Mouse (Mus musculus) E14TG2a.4 (cell line): ENCODE data around the gene Arhgef3.
A peak's percentile ranks its signal among the peaks of the same experiment; 100 is the strongest.

Experiments
- H3K27me3 ChIP-seq: 2 replicates; pipeline ENCODE4 v1.6.1; 2014; ENCODE audit warnings: low read length, control low read depth; ENCODE audit not compliant: insufficient read depth
- H3K36me3 ChIP-seq: 2 replicates; pipeline ENCODE4 v1.6.1; 2014; ENCODE audit warnings: low read length, control low read depth; ENCODE audit not compliant: insufficient read depth
- H3K4me1 ChIP-seq: replicated peaks from 2 replicates; pipeline ENCODE4 v1.6.1; 2014; ENCODE audit warnings: low read depth, low read length, control low read depth
- H3K4me3 ChIP-seq: replicated peaks from 2 replicates; pipeline ENCODE4 v1.5.1; 2014; ENCODE audit warnings: mild to moderate bottlenecking, low read length
- H3K9me3 ChIP-seq: 2 replicates; pipeline ENCODE4 v1.6.1; 2014; ENCODE audit warnings: low read length, control low read depth
- CTCF ChIP-seq: conservative IDR thresholded peaks from 2 replicates; pipeline ENCODE4 v1.5.1; 2014; ENCODE audit warnings: low read length
- NANOG ChIP-seq: IDR thresholded peaks from 2 replicates; pipeline ENCODE4 v1.6.1; 2014; ENCODE audit warnings: borderline replicate concordance, low read length, mixed read lengths
- POU5F1 ChIP-seq: IDR thresholded peaks from 2 replicates; pipeline ENCODE4 v1.6.1; 2014; ENCODE audit warnings: low read length, borderline replicate concordance

Gene Arhgef3

GRCm38 (mm10) chr14:27364668-27365257 is 250.1 kb downstream of the Arhgef3 start:
- Histone ChIP-seq H3K9me3 (no peaks in the 10 kb centered on the region), H3K4me1 (peaks cover 91% of the 10 kb centered on the region), H3K27me3 (no peaks in the 10 kb centered on the region), H3K4me3 (no peak overlapping the region), H3K36me3 (no peaks in the 10 kb centered on the region; the same call in 1 of the 2 replicates)
- TF ChIP-seq CTCF (no peak), POU5F1 (no peak), NANOG (no peak)

- Histone ChIP-seq H3K9me3 (no peaks in the 10 kb centered on the region), H3K27me3 (no peaks in the 10 kb centered on the region), H3K36me3 (no peaks in the 10 kb centered on the region; the same call in 1 of the 2 replicates), H3K4me1 (peaks cover 91% of the 10 kb centered on the region), H3K4me3 (no peak overlapping the region)
- TF ChIP-seq CTCF, result no peak
- TF ChIP-seq POU5F1, result no peak
- TF ChIP-seq NANOG, result no peak
Measured at GRCm38 (mm10) chr14:27367117-27367711, 252.5 kb downstream of the Arhgef3 start.

GRCm38 (mm10) chr14:27368619-27369018 is 253.9 kb downstream of the Arhgef3 start:
- peaks cover 94% of the 10 kb centered on the region for H3K4me1 ChIP-seq
- H3K9me3 ChIP-seq, result no peaks in the 10 kb centered on the region
- TF ChIP-seq NANOG, result peak; percentile 44; the same call in 1 of the 2 replicates
- TF ChIP-seq CTCF, result no peak
- TF ChIP-seq POU5F1, result no peak
- H3K27me3 ChIP-seq, result no peaks in the 10 kb centered on the region
- H3K36me3 ChIP-seq, result no peaks in the 10 kb centered on the region
- H3K4me3 ChIP-seq, result 0 out of 2 replicates have a peak overlapping the region, but pooled peaks have one; percentile 35

- H3K4me1 ChIP-seq, result peaks cover 96% of the 10 kb centered on the region
- H3K9me3 ChIP-seq, result no peaks in the 10 kb centered on the region
- H3K36me3 ChIP-seq, result no peaks in the 10 kb centered on the region
- H3K4me3 ChIP-seq, result no peak overlapping the region
- TF ChIP-seq NANOG (no peak), CTCF (no peak), POU5F1 (no peak)
- no peaks in the 10 kb centered on the region for H3K27me3 ChIP-seq
Measured at GRCm38 (mm10) chr14:27369503-27369902, 254.8 kb downstream of the Arhgef3 start.

- Histone ChIP-seq H3K4me1 (peaks cover 90% of the 10 kb centered on the region), H3K27me3 (no peaks in the 10 kb centered on the region), H3K36me3 (no peaks in the 10 kb centered on the region), H3K9me3 (no peaks in the 10 kb centered on the region), H3K4me3 (peak overlapping the region; percentile 48)
- TF ChIP-seq POU5F1 (no peak), CTCF (no peak), NANOG (no peak)
Measured at GRCm38 (mm10) chr14:27371669-27372076, 257.0 kb downstream of the Arhgef3 start.

- H3K9me3 ChIP-seq, result no peaks in the 10 kb centered on the region
- H3K4me3 ChIP-seq, result no peak overlapping the region
- no peaks in the 10 kb centered on the region for H3K27me3 ChIP-seq
- H3K36me3 ChIP-seq, result no peaks in the 10 kb centered on the region
- peaks cover 74% of the 10 kb centered on the region for H3K4me1 ChIP-seq
- TF ChIP-seq POU5F1 (no peak), CTCF (no peak), NANOG (no peak)
Measured at GRCm38 (mm10) chr14:27373498-27373897, 258.8 kb downstream of the Arhgef3 start.

GRCm38 (mm10) chr14:27376115-27376648 is 261.5 kb downstream of the Arhgef3 start:
- H3K36me3 ChIP-seq, result no peaks in the 10 kb centered on the region
- peaks cover 58% of the 10 kb centered on the region for H3K4me1 ChIP-seq
- no peak overlapping the region for H3K4me3 ChIP-seq
- no peaks in the 10 kb centered on the region for H3K9me3 ChIP-seq
- TF ChIP-seq CTCF (no peak), NANOG (no peak), POU5F1 (no peak)
- H3K27me3 ChIP-seq, result no peaks in the 10 kb centered on the region

GRCm38 (mm10) chr14:27378669-27379068 is 264.0 kb downstream of the Arhgef3 start:
- Histone ChIP-seq H3K27me3 (no peaks in the 10 kb centered on the region), H3K4me1 (peaks cover 37% of the 10 kb centered on the region), H3K9me3 (no peaks in the 10 kb centered on the region), H3K4me3 (no peak overlapping the region), H3K36me3 (0 out of 2 replicates have a peak, but pooled peaks cover under 1% of the 10 kb centered on the region)
- TF ChIP-seq NANOG (no peak), POU5F1 (no peak), CTCF (no peak)
